Mouse (Mus musculus) gastrocnemius, adult 2 months (tissue): ENCODE measurements around the gene Fam129c. TPM values are rescaled to one million over a fixed set of nuclear protein-coding genes. Genes with fewer than 3 reads are reported as not detected.
A peak's percentile ranks its signal among the peaks of the same experiment; 100 is the strongest.

Experiments used
- DNase-seq: peaks from one replicate; pipeline ENCODE4 v3.0.0; 2022
- H3K27ac ChIP-seq: fragments of 200-600 bp; 2 replicates; pipeline ENCODE4 v1.8.1; 2022; ENCODE audit warnings: mild to moderate bottlenecking
- H3K4me3 ChIP-seq: fragments of 200-600 bp; 2 replicates; pipeline ENCODE4 v1.8.1; 2022; ENCODE audit warnings: mild to moderate bottlenecking, moderate library complexity
- CTCF ChIP-seq: fragments of 200-600 bp; IDR thresholded peaks from 2 replicates; pipeline ENCODE4 v1.8.1; 2022; ENCODE audit warnings: antibody characterized with exemption, mild to moderate bottlenecking, moderate library complexity
- intact Hi-C: fragments of 180-260 bp; cut with DNase I; formaldehyde crosslinking; loops from one replicate; pipeline ENCODE4 v1.15.1; 2025
- total RNA-seq, 2 experiments: library from RNA; stranded (reverse); gene quantifications; 2 replicates each; pipeline ENCODE4 v1.2.3; 2021

The Fam129c gene
- total RNA-seq, 2 experiments from 2014 or later = 0.79 to 1.4 TPM

GRCm38 (mm10) chr8:71598375-71598774 lies 927 bp downstream of the Fam129c start:
- no peak overlapping the region for H3K4me3 ChIP-seq
- DNase-seq = no peak
- no peak overlapping the region for H3K27ac ChIP-seq
- intact Hi-C loops = loop anchor here (5.0 kb wide), 1 partner anchor 64 kb away; no protein-coding TSS in a partner anchor
- no peak for TF ChIP-seq CTCF

GRCm38 (mm10) chr8:71598841-71599240 lies 1.4 kb downstream of the Fam129c start:
- intact Hi-C loops = loop anchor here (5.0 kb wide), 1 partner anchor 63 kb away; no protein-coding TSS in a partner anchor
- DNase-seq = no peak
- H3K4me3 ChIP-seq = no peak overlapping the region
- no peak for TF ChIP-seq CTCF
- H3K27ac ChIP-seq = no peak overlapping the region

GRCm38 (mm10) chr8:71601939-71602665 lies 4.7 kb downstream of the Fam129c start:
- no peak for DNase-seq
- Histone ChIP-seq H3K27ac (no peak overlapping the region; the same call in 1 of the 2 replicates), H3K4me3 (peak overlapping the region; percentile 65)
- intact Hi-C loops = no loop called here
- no peak for TF ChIP-seq CTCF

GRCm38 (mm10) chr8:71602666-71603334 lies 5.4 kb downstream of the Fam129c start:
- H3K27ac ChIP-seq = peak overlapping the region; percentile 58; the same call in 1 of the 2 replicates
- intact Hi-C loops = no loop called here
- peak; percentile 84 for DNase-seq
- TF ChIP-seq CTCF = no peak
- H3K4me3 ChIP-seq = peak overlapping the region; percentile 65

DNA sequence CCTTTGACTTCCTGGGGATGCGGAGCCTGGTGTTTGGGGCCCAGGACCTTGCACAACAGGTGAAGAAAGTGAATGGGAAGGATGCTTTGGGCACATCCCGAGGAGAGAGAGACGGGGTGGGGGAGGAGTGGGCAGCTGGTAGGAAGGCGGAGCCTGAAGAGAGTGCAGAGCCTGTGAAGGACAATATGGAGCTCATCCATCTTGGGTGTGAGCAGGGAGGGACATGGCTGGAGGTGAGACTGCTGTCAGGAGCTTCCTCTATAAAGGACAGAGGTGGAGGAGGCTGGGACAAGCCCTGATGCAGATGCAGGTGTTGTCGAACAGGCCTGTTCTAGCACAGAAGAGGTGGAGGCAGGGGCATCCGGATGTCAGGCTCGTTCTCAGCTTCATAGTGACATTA lies 6.6 kb downstream of the Fam129c start:
- TF ChIP-seq CTCF = no peak
- no peak for DNase-seq
- H3K27ac ChIP-seq = no peak overlapping the region
- no peak overlapping the region for H3K4me3 ChIP-seq
- intact Hi-C loops = no loop called here

GRCm38 (mm10) chr8:71610822-71611651 lies 13.6 kb downstream of the Fam129c start, which contains the start of gene Colgalt1:
Colgalt1 (plus strand) TSS chr8:71610998.
- H3K4me3 ChIP-seq = peak within 1 kb of the TSS; percentile 82
- TF ChIP-seq CTCF = peak; percentile 42
- intact Hi-C loops = no loop called here
- DNase-seq = peak; percentile 97
- H3K27ac ChIP-seq = peak within 1 kb of the TSS; percentile 98

DNA sequence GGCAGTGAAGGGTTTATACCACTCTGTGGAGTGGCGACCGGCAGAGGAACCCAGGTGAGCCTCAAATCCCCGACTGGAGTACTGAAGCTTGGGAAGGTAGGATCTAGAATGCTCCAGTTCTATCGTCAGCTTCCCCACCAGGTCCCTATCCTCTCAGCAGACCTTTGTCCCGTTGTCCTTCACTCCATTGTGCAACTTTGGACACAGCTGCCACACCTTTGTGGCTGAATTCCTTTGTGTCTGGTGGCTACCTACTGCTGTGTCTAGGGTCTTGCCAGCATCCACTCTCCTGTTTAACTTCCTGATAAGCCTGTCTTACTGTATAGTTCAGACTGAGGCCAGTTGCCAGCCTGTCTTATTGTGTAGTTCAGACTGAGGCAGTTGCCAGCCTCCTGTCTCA lies 14.7 kb downstream of the Fam129c start:
- intact Hi-C loops = no loop called here
- TF ChIP-seq CTCF = no peak
- no peak for DNase-seq
- H3K4me3 ChIP-seq = peak overlapping the region; percentile 82
- peak overlapping the region; percentile 98 for H3K27ac ChIP-seq

- intact Hi-C loops = no loop called here
- TF ChIP-seq CTCF = no peak
- Histone ChIP-seq H3K27ac (peak overlapping the region; percentile 24; the same call in 1 of the 2 replicates), H3K4me3 (no peak overlapping the region)
- DNase-seq = no peak
These were observed 16.0 kb downstream of the Fam129c start for GRCm38 (mm10) chr8:71613418-71613817.

GRCm38 (mm10) chr8:71619786-71620185 lies 22.3 kb downstream of the Fam129c start:
- TF ChIP-seq CTCF = no peak; the same call in 1 of the 2 replicates
- Histone ChIP-seq H3K4me3 (no peak overlapping the region), H3K27ac (peak overlapping the region; percentile 84)
- peak; percentile 88 for DNase-seq
- intact Hi-C loops = no loop called here

DNA sequence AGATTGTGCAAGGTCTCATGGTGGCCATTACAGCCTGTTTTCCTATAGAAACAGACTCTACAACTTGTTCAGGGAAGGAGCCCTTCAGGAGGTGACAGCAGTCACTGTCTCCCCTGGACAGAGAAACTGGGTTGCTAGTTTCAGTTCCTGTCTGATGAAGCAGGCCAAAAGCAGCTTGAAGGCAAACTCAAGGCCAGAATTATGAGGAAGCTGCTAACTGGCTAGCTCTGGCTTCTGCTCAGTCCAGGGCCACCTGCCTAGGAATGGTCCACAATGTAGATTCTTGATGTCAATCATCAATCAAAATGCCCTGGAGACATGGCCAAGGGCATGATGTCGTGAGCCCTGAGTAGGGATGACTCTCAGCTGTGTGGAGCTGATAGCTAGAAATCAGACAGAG lies 27.6 kb downstream of the Fam129c start:
- no peak for TF ChIP-seq CTCF
- H3K27ac ChIP-seq = no peak overlapping the region
- DNase-seq = no peak
- intact Hi-C loops = no loop called here
- no peak overlapping the region for H3K4me3 ChIP-seq

DNA sequence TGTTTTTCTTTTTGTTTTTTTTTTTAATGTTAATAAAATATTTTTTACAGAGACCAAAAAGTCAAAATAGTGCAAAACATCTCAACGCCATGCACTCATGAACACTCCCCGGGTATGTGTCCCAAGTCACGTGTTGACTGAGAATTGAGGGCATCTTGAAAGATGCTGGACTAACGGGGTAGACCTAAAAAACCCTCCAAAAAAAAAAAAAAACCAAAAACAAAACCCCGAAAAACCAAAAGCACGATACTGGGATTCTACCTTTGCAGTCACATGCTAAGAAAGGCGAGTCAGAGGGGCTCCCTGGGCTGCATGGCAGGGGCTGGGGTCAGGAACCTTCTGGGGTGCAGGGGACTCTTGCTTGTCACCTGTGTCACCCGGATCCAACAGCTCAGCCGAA lies 29.3 kb downstream of the Fam129c start:
- intact Hi-C loops = no loop called here
- Histone ChIP-seq H3K27ac (no peak overlapping the region), H3K4me3 (no peak overlapping the region)
- TF ChIP-seq CTCF = no peak
- no peak for DNase-seq

DNA sequence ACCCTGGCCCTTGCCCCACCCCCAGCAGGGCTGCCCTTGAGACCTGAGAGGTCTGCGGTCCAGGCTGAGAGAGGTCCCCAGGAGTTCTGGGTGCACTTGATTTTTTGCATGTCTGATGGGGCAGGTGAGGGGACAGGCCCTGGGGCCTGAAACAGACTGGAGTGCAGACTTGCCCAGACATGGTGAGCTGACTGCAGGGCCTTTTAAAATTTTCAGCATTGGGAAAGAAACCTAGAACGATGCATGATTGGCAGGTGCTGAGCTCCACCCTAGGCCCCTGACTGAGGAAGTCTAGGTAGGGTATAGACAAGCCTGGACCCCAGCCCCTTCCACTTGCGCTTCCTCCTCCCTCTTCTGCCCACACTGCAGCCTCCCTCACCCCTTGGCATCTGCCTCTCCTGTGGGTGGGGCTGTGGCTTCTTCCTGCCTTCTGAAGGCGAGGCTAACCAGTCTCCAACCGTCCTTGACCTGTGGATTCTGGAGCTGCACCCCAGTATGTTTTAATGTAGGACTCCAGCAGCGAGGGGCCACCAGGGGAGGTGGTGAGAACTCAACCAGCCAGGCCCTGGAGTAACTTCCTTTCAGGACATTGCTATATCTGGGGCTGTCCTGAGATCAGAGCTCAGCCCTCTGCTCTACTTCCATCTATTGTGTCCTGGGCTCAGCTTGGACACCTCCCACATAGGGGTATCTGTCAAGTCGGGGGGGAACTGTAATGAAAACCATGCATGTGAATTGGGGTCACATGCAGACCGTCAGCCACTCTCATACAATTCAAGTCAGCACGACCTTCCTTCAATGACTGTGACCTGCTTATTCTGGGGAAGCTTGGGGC lies 30.0 kb downstream of the Fam129c start:
- DNase-seq = no peak
- Histone ChIP-seq H3K4me3 (no peak overlapping the region), H3K27ac (peak overlapping the region; percentile 89)
- no peak for TF ChIP-seq CTCF
- intact Hi-C loops = loop anchor here (2.0 kb wide), 1 partner anchor 35 kb away; the partner anchor contains the start of gene Pgls
